Mouse (Mus musculus): ENCODE data around the gene Cntrl.

DNA sequence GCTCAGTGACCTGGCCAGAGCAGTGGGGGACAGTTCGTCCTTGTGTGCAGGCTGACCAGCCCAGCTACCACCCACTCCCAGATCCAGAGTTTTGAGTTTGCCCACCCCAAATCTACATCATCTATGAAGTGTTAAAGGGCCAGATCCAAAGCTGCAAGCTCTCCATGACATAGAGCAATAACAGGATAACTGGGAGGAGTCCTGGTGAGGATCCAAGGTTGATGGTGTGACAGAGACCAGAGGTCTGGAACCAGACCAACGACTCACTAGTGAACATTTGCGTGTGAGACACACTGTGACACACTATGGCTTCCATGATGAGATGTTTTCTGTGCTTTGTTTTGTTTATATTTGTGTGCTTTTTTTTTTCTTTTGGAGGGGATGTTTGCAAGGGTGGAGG, 98.8 kb downstream of the Cntrl start:
- TF ChIP-seq ZC3H11A (IDR thresholded peaks at IDR 0.05; ENCODE audit: borderline replicate concordance, low read depth, low read length), result no peak
- TF ChIP-seq ZNF384 (IDR thresholded peaks at IDR 0.05; ENCODE audit: low read depth, low read length), result no peak
- no peak for TF ChIP-seq HCFC1 (IDR thresholded peaks at IDR 0.05; ENCODE audit: borderline replicate concordance, insufficient read depth, low read length)
- TF ChIP-seq CHD2 (IDR thresholded peaks at IDR 0.05; ENCODE audit: low read depth, low read length), result no peak
- no peak for TF ChIP-seq MAFK (IDR thresholded peaks at IDR 0.05; ENCODE audit: insufficient read depth, low read depth, low read length)
